15 mouse cellular contexts compared by ENCODE assay signal in genomic region chr9:60008936-60009335, GRCm38 (mm10). TPM values are rescaled to one million over a fixed set of nuclear protein-coding genes. Genes with fewer than 3 reads are reported as not detected.
DNase-seq lines count a peak whose midpoint lies in the region; ATAC-seq lines count a peak whose summit lies in the region.
"Had no signal": no experiment of that assay in that cellular context is flagged by ENCODE, and none has a peak within 500 bp of the region (broad histone marks: within the 10 kb centered on the region; RNA-seq: fewer than 3 reads in every experiment).

No protein-coding gene starts in this region.

- H3K27ac ChIP-seq in hindbrain, embryonic 14.5 days = no peak overlapping the region
- H3K27ac ChIP-seq in hindbrain, embryonic 10.5 days = no peak overlapping the region
- H3K27ac ChIP-seq: layer of hippocampus, adult 2 months had no signal

- H3K9ac ChIP-seq in hindbrain, embryonic 14.5 days = no peak overlapping the region

- no peak for ATAC-seq in hindbrain, embryonic 14.5 days (ENCODE audit: low FRiP score)
- ATAC-seq: inflammation-experienced regulatory T-cells, adult 6 months had no signal

- no peaks in the 10 kb centered on the region for H3K27me3 ChIP-seq in hindbrain, embryonic 14.5 days (ENCODE audit: control insufficient read depth, insufficient read depth, low read length)
- H3K27me3 ChIP-seq in hindbrain, embryonic 10.5 days (ENCODE audit: insufficient read depth, poor library complexity, severe bottlenecking) = no peaks in the 10 kb centered on the region

- 0 out of 2 replicates have a peak, but pooled peaks cover 3% of the 10 kb centered on the region for H3K4me1 ChIP-seq in hindbrain, embryonic 14.5 days (replicated peaks; ENCODE audit: control insufficient read depth, insufficient read depth, low read length)
- H3K4me1 ChIP-seq in hindbrain, embryonic 10.5 days (replicated peaks) = no peaks in the 10 kb centered on the region

- H3K36me3 ChIP-seq in hindbrain, embryonic 14.5 days (replicated peaks; ENCODE audit: control insufficient read depth, insufficient read depth) = no peaks in the 10 kb centered on the region
- H3K36me3 ChIP-seq in hindbrain, embryonic 10.5 days = no peaks in the 10 kb centered on the region

- H3K4me3 ChIP-seq in hindbrain, embryonic 14.5 days (replicated peaks; ENCODE audit: low read length) = no peak overlapping the region
- H3K4me3 ChIP-seq in hindbrain, embryonic 10.5 days = no peak overlapping the region
- H3K4me3 ChIP-seq: layer of hippocampus, adult 2 months had no signal

- peak; percentile 59 to 80 for DNase-seq in adrenal gland, adult (ENCODE audit: inconsistent age in 2 of 2, low spot score in 1 of 2)
- DNase-seq in adrenal gland, adult 18-20 months (ENCODE audit: low spot score in 2 of 2) = no peak
- peak; percentile 40 for DNase-seq in hindbrain, embryonic 14.5 days (ENCODE audit: low spot score)
- no peak for DNase-seq in hindbrain, embryonic 10.5 days (ENCODE audit: low spot score)
- DNase-seq in retina, postnatal 1 day = peak; percentile 40
- no peak for DNase-seq in retina, embryonic 14.5 days (ENCODE audit: low spot score)
- DNase-seq in embryo, embryonic 11 days = no peak
- no peak for DNase-seq in frontal cortex, postnatal 25 days (ENCODE audit: low spot score in 2 of 2)
- DNase-seq: lung, adult 18-20 months; right cerebral cortex, adult 18-20 months had no signal

- H3K9me3 ChIP-seq in hindbrain, embryonic 14.5 days (ENCODE audit: control insufficient read depth, low read length) = no peaks in the 10 kb centered on the region
- H3K9me3 ChIP-seq in hindbrain, embryonic 10.5 days = no peaks in the 10 kb centered on the region

- 50% methylated on average over 7 of the region's 7 CpGs for WGBS in hindbrain, embryonic 14.5 days
- WGBS in hindbrain, embryonic 10.5 days = 79% methylated on average over 7 of the region's 7 CpGs

- no peak overlapping the region for H3K4me2 ChIP-seq in hindbrain, embryonic 14.5 days (replicated peaks)

RNA-seq across cellular contexts. Expression of gene Nr2e3, which starts 48.5 kb away (rescaled TPM):
- total RNA-seq in adrenal gland, adult 18-20 months (2021) = not detected
- not detected in 2 replicates for polyA plus RNA-seq in hindbrain, embryonic 14.5 days (2014; fragmentation: Nextera tagmentation; extraction: Ambion mirVana)
- polyA plus RNA-seq in hindbrain, embryonic 10.5 days (2016; fragmentation: Nextera tagmentation; extraction: Ambion mirVana) = not detected in 2 replicates
- total RNA-seq: layer of hippocampus, adult 2 months; left cerebral cortex, postnatal 25 days; megakaryocyte progenitor cell, adult 5-6 weeks had no signal
- polyA plus RNA-seq: gonadal fat pad, adult 2 months; inflammation-experienced regulatory T-cells, adult 6 months had no signal

Comparison
In these comparisons a context has a peak if more than half of its experiments do, and no peak if none do; other contexts are left out.
1. DNase-seq: peak in adrenal gland, adult (2 of 2), hindbrain, embryonic 14.5 days (single experiment) and retina, postnatal 1 day (single experiment); none in adrenal gland, adult 18-20 months (0 of 2), hindbrain, embryonic 10.5 days (single experiment), retina, embryonic 14.5 days (single experiment), embryo, embryonic 11 days (single experiment) and frontal cortex, postnatal 25 days (0 of 2).